Mouse (Mus musculus) thymus, postnatal 36 days (tissue): ENCODE results near the gene Vmn2r105.

Experiments
- DNase-seq, 2 experiments: peaks; one replicate each; pipeline ENCODE4 v3.0.0; 2022; ENCODE audit warnings: mixed read lengths in 2 of 2

Vmn2r105 gene

GRCm38 (mm10) chr17:20234952-20235351 is at the start of gene Vmn2r105:
Vmn2r105 (minus strand) TSS chr17:20235052.
- DNase-seq, result no peak

- no peak for DNase-seq
These were observed 20.7 kb upstream of the Vmn2r105 start for GRCm38 (mm10) chr17:20255522-20255921.

- no peak for DNase-seq
These were observed 51.9 kb downstream of the Vmn2r105 start, which contains the start of gene Fpr-rs6 for GRCm38 (mm10) chr17:20182997-20183396. Fpr-rs6 (minus strand) TSS chr17:20183097.
